Mouse (Mus musculus) midbrain, embryonic 13.5 days (tissue): ENCODE results near the gene Gatad2a. TPM values are rescaled to one million over a fixed set of nuclear protein-coding genes. Genes with fewer than 3 reads are reported as not detected.
A peak's percentile ranks its signal among the peaks of the same experiment; 100 is the strongest.

Source experiments
- ATAC-seq: fragments of 200-750 bp; cut with Nextera tagmentation; 2 replicates; pipeline ENCODE4 v1.8.0; 2017; ENCODE audit warnings: mild to moderate bottlenecking, moderate TSS enrichment, moderate library complexity
- H3K27ac ChIP-seq: fragments of 300-500 bp; sonication (generic); 2 replicates; pipeline ENCODE4 v1.5.1; 2015; ENCODE audit warnings: inconsistent platforms, mild to moderate bottlenecking, moderate library complexity
- H3K27me3 ChIP-seq: fragments of 300-500 bp; sonication (generic); 2 replicates; pipeline ENCODE4 v1.6.1; 2015; ENCODE audit warnings: mild to moderate bottlenecking, inconsistent platforms
- H3K36me3 ChIP-seq: fragments of 300-500 bp; sonication (generic); 2 replicates; pipeline ENCODE4 v1.6.1; 2015; ENCODE audit warnings: mild to moderate bottlenecking, inconsistent platforms
- H3K4me1 ChIP-seq: fragments of 300-500 bp; sonication (generic); replicated peaks from 2 replicates; pipeline ENCODE4 v1.6.1; 2015; ENCODE audit warnings: inconsistent platforms
- H3K4me2 ChIP-seq: fragments of 300-500 bp; sonication (generic); replicated peaks from 2 replicates; pipeline ENCODE4 v1.6.1; 2015; ENCODE audit warnings: moderate library complexity, mild to moderate bottlenecking, inconsistent platforms
- H3K4me3 ChIP-seq: fragments of 300-500 bp; sonication (generic); replicated peaks from 2 replicates; pipeline ENCODE4 v1.5.1; 2015; ENCODE audit warnings: mild to moderate bottlenecking, inconsistent platforms
- H3K9ac ChIP-seq: fragments of 300-500 bp; sonication (generic); replicated peaks from 2 replicates; pipeline ENCODE4 v1.6.1; 2015; ENCODE audit warnings: mild to moderate bottlenecking, inconsistent platforms
- H3K9me3 ChIP-seq: fragments of 300-500 bp; sonication (generic); 2 replicates; pipeline ENCODE4 v1.6.1; 2016; ENCODE audit warnings: mild to moderate bottlenecking, inconsistent platforms
- WGBS: fragments of 180-500 bp; shearing (Covaris S2); methylation state at CpG from one replicate; pipeline ENCODE4 v1.1.7; 2015; 5-methylcytosine and 5-hydroxymethylcytosine counted together
- polyA plus RNA-seq: library from polyadenylated mRNA; unstranded; fragments of >200 nt; fragmentation: Nextera tagmentation; extraction: Ambion mirVana; gene quantifications from 2 replicates; pipeline ENCODE4 v1.2.1, GENCODE M21; 2015

The Gatad2a gene
- polyA plus RNA-seq, 1 experiment from 2014 or later, result 27.7 TPM

DNA sequence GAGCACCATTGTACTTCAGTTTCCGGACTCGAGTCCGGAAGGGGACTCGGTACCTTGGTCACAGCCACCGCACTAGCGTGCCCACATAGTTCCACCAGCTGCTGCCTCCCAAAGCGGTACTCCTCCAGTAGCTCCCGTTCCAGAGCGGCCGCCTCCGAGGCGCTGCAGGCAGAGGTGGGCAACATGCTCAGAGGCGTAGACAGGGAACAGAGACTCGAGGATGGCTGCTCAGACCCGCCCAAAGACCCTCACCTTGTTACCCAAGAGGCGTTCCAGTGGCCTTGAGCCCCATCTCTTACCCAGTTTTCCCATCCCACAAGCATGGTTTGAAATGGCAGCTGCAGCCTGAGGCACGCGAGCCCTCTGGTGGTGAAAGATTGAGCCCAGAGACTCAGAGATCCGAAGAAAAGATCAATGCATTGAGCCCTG, 105.4 kb downstream of the Gatad2a start:
- peaks cover 18% of the 10 kb centered on the region for H3K36me3 ChIP-seq
- H3K4me1 ChIP-seq, result peaks cover 78% of the 10 kb centered on the region
- no peak overlapping the region; the same call in 1 of the 2 replicates for H3K27ac ChIP-seq
- ATAC-seq, result peak; percentile 10
- H3K27me3 ChIP-seq, result peaks cover 50% of the 10 kb centered on the region
- H3K4me2 ChIP-seq, result 0 out of 2 replicates have a peak overlapping the region, but pooled peaks have one; percentile 17
- H3K9ac ChIP-seq, result no peak overlapping the region; the same call in 1 of the 2 replicates
- WGBS, result 44% methylated on average over 19 of the region's 19 CpGs
- H3K4me3 ChIP-seq, result no peak overlapping the region
- no peaks in the 10 kb centered on the region for H3K9me3 ChIP-seq

DNA sequence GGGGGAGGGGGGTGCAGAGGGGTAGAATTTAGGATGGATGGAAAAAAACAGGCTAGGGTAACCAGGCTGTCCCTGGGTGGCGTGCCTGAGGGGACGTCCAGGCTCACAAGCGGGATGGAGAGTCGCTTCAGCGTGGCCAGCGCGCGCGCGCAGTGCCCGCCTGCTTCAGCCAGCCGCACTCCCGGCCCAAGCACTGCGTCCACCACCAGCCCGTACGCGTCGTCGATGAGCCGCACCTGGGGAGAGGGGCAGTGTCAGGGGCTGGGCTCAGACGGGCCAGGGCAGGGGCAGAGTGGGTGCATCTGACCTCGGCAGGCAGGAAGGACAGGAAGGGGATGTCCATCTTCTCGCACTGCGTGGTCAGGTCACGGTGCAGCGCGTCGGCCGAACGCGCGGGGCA, 107.3 kb downstream of the Gatad2a start:
- no peak overlapping the region for H3K27ac ChIP-seq
- H3K27me3 ChIP-seq, result peaks cover 70% of the 10 kb centered on the region
- no peaks in the 10 kb centered on the region for H3K9me3 ChIP-seq
- 3% methylated on average over 32 of the region's 32 CpGs for WGBS
- peak overlapping the region; percentile 46 for H3K4me2 ChIP-seq
- ATAC-seq, result no peak
- peaks cover 61% of the 10 kb centered on the region for H3K4me1 ChIP-seq
- H3K9ac ChIP-seq, result peak overlapping the region; percentile 30; the same call in 1 of the 2 replicates
- H3K36me3 ChIP-seq, result peaks cover 15% of the 10 kb centered on the region
- H3K4me3 ChIP-seq, result peak overlapping the region; percentile 26

GRCm38 (mm10) chr8:69888244-69888866, 107.8 kb downstream of the Gatad2a start:
- H3K27me3 ChIP-seq, result peaks cover 75% of the 10 kb centered on the region
- ATAC-seq, result no peak
- H3K9ac ChIP-seq, result peak overlapping the region; percentile 30; the same call in 1 of the 2 replicates
- H3K4me1 ChIP-seq, result peaks cover 55% of the 10 kb centered on the region
- peak overlapping the region; percentile 46 for H3K4me2 ChIP-seq
- no peaks in the 10 kb centered on the region for H3K9me3 ChIP-seq
- H3K36me3 ChIP-seq, result peaks cover 10% of the 10 kb centered on the region; the same call in 1 of the 2 replicates
- peak overlapping the region; percentile 26 for H3K4me3 ChIP-seq
- H3K27ac ChIP-seq, result no peak overlapping the region
- 7% methylated on average over 24 of the region's 24 CpGs for WGBS

DNA sequence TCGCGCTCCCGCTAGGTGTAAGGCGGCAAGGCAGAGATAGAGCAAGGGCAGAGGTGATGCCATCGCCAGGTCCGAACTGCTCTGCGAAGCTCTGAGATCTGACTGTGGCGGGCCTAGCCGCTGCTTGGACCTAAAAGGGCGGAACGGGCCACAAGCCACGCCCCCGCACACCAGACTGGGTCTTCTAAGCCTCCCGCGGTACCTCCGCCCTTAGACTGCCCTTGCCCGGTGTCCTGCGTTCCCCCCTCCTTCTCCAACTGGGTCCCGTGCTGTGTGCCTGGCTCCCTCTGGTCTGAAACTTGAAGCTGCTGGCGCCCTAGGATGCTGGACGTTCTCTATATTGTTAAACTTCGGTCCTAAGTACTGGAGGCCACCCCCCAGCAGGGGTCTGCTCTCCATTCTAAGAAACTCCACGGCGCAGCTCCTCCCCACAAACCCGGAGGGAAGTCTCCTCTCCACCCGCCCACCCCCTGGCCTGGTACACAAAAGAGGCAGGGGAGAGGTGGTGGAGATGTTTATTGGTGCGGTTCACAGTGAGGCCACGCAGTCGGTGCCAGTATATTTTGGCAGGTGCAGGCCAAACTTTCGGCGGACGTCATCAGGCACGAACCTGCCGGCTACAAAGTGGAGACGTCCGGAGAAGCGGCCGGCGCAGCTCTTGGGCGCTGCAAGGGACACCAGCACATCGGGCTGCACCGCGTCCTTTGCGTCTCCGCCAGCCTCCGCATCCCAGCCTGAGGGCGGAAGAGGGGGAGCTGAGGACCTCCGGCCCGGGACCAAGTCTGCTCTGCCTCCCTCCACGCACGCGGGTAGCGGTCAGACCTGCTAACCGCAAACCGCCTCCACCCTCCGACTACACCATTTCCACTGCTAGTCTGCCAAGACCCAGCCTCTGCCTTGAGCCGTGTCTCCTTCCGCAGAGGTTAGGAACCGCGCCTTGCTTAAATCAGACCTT, 108.6 kb downstream of the Gatad2a start, which contains the start of gene Cilp2:
Gene Cilp2, minus strand, starts transcription at position 399 of the 955 bp plus-strand sequence.
- H3K9me3 ChIP-seq, result no peaks in the 10 kb centered on the region
- peaks cover 83% of the 10 kb centered on the region for H3K27me3 ChIP-seq
- WGBS, result under 1% methylated on average over 60 of the region's 60 CpGs
- H3K9ac ChIP-seq, result peak within 1 kb of the TSS; percentile 30
- H3K4me3 ChIP-seq, result peak within 1 kb of the TSS; percentile 26
- H3K4me2 ChIP-seq, result peak within 1 kb of the TSS; percentile 46
- H3K4me1 ChIP-seq, result peaks cover 52% of the 10 kb centered on the region
- peak; percentile 10; the same call in 1 of the 2 replicates for ATAC-seq
- 0 out of 2 replicates have a peak, but pooled peaks cover 2% of the 10 kb centered on the region for H3K36me3 ChIP-seq
- H3K27ac ChIP-seq, result no peak within 1 kb of the TSS

DNA sequence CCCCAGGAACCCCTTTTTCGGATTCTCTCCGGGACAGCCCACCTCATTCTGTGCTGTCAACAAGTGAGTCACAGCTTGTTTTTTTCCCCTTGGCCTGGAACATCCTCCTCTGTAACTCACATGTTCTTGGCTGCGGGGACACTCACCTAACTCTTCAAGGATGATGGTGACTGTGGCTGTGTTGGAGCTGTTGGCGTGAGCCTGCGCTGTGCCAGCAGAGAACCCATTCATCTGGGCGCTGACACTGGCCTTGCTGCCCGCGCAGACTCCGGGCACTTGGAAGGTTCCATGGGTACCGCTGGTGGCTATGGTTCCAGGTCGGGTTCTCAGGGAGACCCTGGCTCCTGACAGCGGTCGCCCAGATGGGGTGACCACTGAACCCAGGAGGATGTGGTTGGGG, 112.0 kb downstream of the Gatad2a start:
- no peak overlapping the region for H3K9ac ChIP-seq
- ATAC-seq, result no peak
- H3K27me3 ChIP-seq, result peaks cover 100% of the 10 kb centered on the region
- no peak overlapping the region for H3K4me3 ChIP-seq
- WGBS, result 58% methylated on average over 13 of the region's 13 CpGs
- no peak overlapping the region for H3K4me2 ChIP-seq
- no peaks in the 10 kb centered on the region for H3K36me3 ChIP-seq
- H3K4me1 ChIP-seq, result peaks cover 49% of the 10 kb centered on the region
- H3K27ac ChIP-seq, result no peak overlapping the region
- no peaks in the 10 kb centered on the region for H3K9me3 ChIP-seq

- Histone ChIP-seq H3K4me2 (peak overlapping the region; percentile 54), H3K27ac (no peak overlapping the region), H3K4me3 (peak overlapping the region; percentile 44), H3K27me3 (peaks cover 93% of the 10 kb centered on the region), H3K9ac (no peak overlapping the region), H3K9me3 (no peaks in the 10 kb centered on the region), H3K4me1 (peaks cover 38% of the 10 kb centered on the region), H3K36me3 (no peaks in the 10 kb centered on the region)
- 16% methylated on average over 52 of the region's 52 CpGs for WGBS
- 0 out of 2 replicates have a peak, but pooled peaks have one; percentile 1 for ATAC-seq
Measured at GRCm38 (mm10) chr8:69882833-69883600, 113.2 kb downstream of the Gatad2a start.

DNA sequence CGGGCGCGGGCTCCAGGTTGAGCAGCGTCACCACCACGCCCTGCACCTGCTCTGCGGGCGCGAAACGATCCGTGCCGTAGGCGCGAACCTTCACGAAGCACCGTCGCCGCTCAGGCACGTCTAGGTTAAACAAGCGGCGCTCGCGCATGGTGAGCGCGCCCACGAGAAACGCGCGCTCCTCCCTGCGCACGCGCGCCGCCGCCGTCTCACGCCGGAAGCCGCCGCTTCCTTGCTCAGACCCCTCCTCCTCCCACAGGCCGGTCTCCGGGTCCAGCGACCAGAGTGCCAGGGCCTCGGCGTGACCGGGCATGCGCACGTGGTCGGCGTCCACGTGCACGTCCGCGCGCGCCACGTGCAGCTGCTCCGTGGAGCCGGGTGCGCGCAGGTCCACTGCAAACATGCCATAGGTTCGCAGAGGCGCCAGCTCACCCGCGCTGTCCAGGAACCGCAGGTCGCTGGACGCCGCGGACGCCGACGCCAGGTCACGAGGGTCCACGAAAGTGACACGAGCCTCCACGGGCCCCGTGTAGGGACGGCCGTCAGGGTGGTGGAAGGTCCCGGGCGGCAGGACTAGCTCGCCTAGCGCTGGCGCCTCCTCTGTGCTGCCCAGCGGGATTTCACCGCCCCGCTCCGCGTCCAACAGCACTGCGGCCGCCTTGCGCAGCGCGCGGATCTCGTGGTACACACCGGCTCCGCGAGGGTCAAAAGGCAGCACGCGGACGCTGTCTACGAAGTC, 114.0 kb downstream of the Gatad2a start:
- Histone ChIP-seq H3K9me3 (no peaks in the 10 kb centered on the region), H3K4me1 (peaks cover 29% of the 10 kb centered on the region), H3K4me2 (peak overlapping the region; percentile 54), H3K9ac (peak overlapping the region; percentile 56), H3K27ac (no peak overlapping the region), H3K27me3 (peaks cover 85% of the 10 kb centered on the region), H3K36me3 (no peaks in the 10 kb centered on the region), H3K4me3 (peak overlapping the region; percentile 44)
- peak; percentile 70 for ATAC-seq
- WGBS, result 4% methylated on average over 103 of the region's 103 CpGs

DNA sequence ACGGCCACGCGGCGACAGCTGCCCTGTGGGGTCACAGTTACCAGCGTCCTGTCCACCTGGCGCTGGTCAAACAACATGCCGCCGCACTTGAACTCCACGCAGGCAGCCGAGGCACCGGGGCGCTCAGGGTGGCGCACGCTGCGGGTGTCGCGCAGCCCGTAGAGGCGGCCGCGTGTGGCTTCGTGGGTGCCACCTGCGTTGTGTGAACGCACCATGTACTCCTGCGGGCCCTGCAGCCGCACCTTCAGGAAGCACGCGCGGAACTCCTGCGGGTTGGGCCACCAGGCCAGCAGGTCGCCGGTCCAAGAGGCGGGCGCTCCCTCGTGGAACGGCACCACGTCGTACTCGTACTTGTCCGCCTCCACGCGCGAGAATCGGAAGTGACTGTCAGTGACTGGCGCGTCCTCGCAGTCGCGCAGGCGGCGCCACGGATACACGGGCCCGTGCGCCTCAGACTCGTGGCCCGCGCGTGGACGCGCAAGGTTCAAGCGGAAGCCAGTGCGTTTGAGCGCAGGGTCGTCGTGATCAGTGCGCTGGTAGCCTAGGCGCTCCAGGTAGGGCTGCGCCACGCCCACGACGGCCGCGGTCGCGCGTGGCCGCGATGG, 114.8 kb downstream of the Gatad2a start:
- Histone ChIP-seq H3K9ac (peak overlapping the region; percentile 56), H3K27ac (no peak overlapping the region), H3K27me3 (peaks cover 84% of the 10 kb centered on the region), H3K4me1 (peaks cover 24% of the 10 kb centered on the region), H3K9me3 (no peaks in the 10 kb centered on the region), H3K4me2 (peak overlapping the region; percentile 54), H3K36me3 (no peaks in the 10 kb centered on the region), H3K4me3 (peak overlapping the region; percentile 44)
- 21% methylated on average over 79 of the region's 79 CpGs for WGBS
- peak; percentile 9 for ATAC-seq

DNA sequence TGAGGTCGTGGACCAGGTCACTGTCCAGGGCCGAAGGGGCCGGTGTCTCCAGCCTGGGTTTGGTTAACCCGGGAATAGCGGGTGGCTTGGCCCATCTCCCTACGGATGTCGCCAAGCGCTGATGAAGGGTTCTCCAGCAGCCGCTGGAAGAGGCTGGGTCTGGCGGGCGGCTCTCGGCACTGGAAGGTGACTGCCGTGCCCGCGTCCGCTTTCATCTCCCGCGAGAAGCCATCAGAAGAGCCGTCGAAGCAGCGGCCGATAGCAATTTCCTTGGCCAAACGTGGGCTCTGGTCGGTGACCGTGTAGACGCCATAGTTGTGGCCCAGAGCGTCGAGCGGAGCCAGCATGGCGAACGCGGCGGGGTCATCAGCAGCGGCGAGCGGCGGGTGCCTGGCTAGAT, 115.3 kb downstream of the Gatad2a start:
- no peaks in the 10 kb centered on the region for H3K36me3 ChIP-seq
- H3K9me3 ChIP-seq, result no peaks in the 10 kb centered on the region
- H3K27ac ChIP-seq, result no peak overlapping the region
- peaks cover 21% of the 10 kb centered on the region for H3K4me1 ChIP-seq
- 14% methylated on average over 37 of the region's 37 CpGs for WGBS
- H3K27me3 ChIP-seq, result peaks cover 81% of the 10 kb centered on the region
- no peak overlapping the region for H3K9ac ChIP-seq
- H3K4me3 ChIP-seq, result peak overlapping the region; percentile 44
- peak overlapping the region; percentile 54 for H3K4me2 ChIP-seq
- ATAC-seq, result no peak

- WGBS, result 65% methylated on average over 8 of the region's 8 CpGs
- ATAC-seq, result no peak
- Histone ChIP-seq H3K4me2 (no peak overlapping the region), H3K4me3 (no peak overlapping the region), H3K9me3 (no peaks in the 10 kb centered on the region), H3K27ac (no peak overlapping the region), H3K4me1 (peaks cover 19% of the 10 kb centered on the region), H3K9ac (no peak overlapping the region), H3K36me3 (no peaks in the 10 kb centered on the region), H3K27me3 (peaks cover 69% of the 10 kb centered on the region)
Measured at GRCm38 (mm10) chr8:69879678-69880077, 116.5 kb downstream of the Gatad2a start.
